Mouse (Mus musculus) inflammation-experienced regulatory T-cells, adult 6 months (primary cell): ENCODE data around the gene Nup62. TPM values are rescaled to one million over a fixed set of nuclear protein-coding genes. Genes with fewer than 3 reads are reported as not detected.
"Not testable (repeated sequence)": the region's sequence is repeated elsewhere in the genome, so short reads cannot be mapped to it uniquely, and the experiment has no call there.

Experiments used
- ATAC-seq: one replicate; pipeline ENCODE4 v1.8.0; 2017
- polyA plus RNA-seq, 3 experiments: library from polyadenylated mRNA; unstranded; fragments of 100-300 nt; shearing (Covaris generic); gene quantifications; one replicate each; pipeline ENCODE4 v1.2.1; 2017

Gene Nup62
- polyA plus RNA-seq, 3 experiments from 2014 or later: 30.8 to 60.2 (median 32.2) TPM

DNA sequence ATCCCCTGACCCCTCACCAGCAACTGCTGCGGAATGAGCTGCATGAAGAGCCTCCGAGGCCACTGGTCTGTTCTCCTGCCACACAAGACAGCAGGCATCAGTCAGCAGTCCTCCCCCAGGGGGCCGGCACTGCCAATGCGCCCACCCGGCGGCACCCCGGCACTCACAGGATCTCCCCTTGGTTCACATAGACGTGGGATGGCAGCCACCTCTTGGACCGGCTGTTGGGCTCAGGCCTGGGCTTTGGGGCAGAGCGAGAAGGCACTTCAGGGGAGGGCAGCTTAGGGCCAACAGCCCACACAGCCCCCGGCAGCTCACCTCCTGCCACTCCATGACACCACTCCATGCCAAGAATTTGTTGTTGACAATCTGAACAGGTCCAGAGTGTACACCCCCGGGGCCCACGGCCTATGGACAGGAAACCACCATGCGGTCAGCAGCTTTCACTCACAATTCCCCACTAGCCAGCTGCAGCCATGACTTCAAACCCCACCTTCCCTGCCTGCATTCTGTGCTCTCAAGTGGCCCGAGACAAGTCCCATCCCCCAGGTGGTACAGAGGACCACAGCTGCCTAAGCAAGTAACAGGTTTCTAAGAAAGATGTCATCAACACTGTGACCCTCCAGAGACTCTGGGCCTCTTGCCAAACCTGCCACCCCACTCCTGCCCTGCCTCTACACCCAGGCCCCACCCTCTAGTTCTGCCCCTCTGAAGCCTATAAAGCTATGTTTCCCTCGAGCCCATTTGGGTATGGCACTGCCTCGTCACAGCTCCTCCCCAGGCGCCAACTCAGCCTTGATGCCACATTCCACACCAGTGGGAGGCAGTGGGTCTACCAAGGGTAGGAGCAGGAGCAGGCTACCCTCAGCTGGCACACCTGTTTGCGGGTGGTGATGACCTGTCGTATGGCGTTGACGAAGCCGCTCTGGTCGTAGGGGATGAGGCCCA lies 49.0 kb downstream of the Nup62 start:
- no peak for ATAC-seq

DNA sequence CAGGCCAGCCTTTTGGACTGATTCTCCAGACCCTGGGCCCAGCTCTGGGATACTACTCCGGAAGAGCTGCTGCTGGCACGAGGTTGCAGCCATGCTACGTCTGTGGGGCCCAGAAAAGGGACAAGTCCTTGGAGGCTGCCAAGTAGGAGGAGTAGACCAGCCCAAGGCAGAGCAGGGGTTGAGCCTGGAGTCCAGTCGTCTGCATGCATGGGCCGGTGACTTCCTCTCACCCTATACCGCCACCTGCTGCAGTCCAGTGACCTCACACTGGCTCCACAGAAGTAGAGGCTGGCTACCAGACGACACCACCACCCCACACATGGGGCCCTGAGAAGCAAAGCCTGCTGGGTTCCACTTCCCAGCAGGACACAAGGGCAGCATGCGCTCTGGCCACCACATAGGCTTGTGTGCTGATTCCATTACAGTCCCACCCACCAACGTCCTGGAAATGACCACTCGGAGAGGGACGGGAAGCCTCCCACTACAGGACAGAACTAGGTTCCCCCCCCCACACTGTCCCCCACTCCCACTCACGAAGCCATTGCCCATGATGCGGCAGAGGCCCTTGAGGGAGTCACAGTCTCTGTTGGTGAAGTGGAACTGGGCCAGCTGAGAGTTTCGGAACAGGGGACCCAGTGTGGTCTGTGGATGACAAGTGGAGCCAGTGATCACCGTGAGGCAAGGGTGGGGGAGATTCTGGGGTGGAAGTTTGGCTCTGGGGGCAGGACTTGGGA lies 50.6 kb downstream of the Nup62 start:
- ATAC-seq: no peak

DNA sequence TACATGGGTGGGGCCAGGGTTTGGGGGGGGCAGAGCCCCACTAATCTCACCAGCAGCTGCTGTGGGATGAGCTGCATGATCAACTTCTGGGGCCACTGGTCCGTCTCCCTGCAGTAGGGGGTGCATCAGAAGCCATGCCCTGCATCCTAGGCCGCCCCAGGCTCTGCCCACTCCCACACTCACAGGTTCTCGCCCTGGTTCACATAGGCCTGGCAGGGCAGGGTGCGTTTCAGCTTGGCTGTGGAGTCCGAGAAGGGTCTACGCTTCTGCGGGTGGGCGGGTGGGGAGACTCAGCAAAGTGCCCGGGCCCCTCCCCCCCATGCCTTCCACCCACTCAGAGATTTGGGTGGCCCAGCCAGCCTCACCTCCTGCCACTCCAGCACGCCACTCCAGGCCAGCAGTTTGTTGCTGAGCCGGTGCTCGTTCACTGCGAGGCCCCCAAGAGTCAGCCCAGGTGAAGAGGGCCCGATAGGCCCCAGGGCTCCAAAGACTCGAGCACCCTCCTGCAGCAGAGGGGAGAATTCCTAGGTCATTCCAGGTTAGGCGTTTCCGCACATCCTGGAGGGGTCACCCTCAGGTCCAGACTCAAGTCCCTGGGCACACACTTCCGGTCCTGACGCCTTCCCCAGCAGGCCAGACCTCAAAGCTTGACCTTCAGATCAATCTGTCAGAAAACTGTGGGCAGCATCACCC lies 51.3 kb downstream of the Nup62 start:
- ATAC-seq: no peak

DNA sequence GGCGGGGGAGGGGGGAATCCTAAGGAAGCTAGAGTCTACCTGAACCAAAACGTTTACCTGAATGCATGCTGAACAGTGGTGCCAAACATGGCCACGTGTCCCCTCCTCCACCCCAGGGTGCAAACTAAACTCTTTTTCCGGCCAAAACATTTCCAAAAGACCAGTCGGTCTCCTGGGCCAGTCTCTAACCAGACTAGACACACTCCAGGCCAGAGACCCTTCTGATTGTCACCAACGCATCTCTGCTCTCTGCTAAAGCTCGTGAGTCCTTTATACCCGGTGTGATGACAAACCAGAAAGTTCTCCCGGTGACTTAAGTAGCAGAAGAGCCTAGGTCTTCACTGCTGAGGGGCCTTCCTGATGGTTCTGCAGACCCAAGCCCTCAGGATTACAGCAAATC lies 51.9 kb downstream of the Nup62 start:
- no peak for ATAC-seq

DNA sequence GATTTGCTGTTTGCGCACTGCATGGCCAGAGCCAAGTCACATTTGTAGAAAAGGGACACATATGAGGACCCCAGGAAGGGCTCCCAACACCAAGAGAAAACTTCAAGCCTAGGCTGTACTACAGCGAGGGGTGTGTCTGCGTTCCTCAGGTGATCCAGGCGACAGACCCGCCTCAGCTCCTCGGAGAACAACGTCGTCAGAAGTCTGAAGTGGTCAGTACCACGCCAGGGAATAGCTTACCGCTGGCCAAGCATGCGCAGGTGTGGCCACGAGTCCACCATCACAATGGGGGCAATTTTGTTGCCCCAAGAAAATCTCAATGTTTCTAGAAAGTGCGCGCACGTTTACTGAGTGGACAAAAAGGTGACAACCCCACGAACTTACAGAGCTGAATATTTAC lies 52.6 kb downstream of the Nup62 start:
- no peak for ATAC-seq

DNA sequence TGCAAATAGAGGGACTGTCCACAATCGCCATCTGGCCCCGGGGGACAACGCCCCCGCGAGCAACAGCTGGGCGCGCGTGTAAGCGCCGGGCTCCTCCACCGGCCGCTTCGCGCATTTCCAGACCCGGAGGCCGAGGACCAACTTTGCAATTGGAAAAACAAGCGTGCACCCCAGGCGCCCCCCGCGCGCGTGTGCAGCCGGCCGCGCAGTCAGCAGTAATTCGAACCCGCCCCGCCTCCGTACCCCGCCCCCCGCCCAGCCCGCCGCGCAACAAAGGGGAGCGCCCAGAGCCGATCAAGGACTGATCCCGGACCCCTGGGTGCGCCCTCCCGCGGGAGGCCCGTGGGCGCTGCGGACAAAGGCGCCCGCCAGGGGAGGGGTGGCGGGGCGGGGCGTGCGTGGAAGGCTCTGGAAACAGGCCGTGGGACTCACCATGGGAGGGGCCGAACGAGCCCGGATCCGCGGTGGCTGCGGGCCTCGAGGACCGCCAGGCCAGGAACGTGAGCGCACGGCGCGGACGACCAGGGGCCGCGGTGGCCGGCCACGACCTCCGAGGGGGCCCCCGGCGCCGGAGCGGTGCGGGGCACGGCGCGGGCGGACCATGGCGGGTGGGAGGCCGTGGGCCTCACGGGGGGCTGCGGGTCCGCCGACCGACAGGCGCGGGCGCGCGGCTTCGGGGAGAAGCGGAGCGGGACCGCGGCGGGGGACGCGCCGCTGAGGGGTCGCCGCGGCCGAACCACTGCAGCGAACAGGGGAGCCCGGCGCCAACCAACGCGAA lies 53.2 kb downstream of the Nup62 start:
- ATAC-seq: no peak

DNA sequence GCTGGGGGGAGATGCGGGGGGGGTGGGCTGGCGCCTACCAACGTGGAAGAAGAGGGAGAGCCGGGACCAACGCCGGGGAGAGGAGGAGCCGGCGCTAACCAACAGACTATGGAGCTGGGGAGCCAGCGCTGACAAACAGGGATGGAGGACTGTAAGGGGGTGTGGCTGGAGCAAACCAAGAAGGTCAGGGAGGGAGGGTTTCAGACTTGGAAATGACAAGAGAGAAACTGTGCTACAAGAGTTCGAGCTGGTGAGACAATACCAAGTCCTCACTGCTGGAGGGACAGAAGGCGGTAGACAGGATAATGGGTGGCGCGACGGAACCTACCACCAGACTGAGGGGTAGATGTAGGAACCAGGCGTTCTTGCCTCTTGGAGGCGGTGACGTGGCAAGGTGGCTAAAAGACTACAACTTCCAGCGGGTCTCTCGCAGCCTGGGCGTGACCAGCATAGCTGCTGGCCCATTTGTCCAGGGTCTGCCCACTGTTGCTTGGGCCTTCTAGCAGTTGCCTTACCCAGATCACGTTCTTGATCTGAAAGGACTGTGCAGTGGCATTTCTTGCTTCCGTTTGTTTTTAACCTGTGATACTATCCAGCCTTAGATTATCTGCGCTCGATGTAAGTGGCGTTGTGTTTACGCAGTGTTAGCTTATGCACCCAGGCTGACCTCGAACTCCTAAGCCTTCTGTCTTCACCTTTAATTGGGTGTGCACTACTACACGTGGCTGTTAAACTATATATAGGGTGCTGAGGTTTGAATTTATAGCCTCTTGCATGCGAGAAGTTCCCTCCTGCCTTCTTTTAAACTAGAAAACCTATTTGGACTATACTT lies 54.0 kb downstream of the Nup62 start, which contains the start of gene Ptov1:
Gene Ptov1, minus strand, starts transcription at position 92 of the 832 bp plus-strand sequence.
- peak; percentile 89 for ATAC-seq

DNA sequence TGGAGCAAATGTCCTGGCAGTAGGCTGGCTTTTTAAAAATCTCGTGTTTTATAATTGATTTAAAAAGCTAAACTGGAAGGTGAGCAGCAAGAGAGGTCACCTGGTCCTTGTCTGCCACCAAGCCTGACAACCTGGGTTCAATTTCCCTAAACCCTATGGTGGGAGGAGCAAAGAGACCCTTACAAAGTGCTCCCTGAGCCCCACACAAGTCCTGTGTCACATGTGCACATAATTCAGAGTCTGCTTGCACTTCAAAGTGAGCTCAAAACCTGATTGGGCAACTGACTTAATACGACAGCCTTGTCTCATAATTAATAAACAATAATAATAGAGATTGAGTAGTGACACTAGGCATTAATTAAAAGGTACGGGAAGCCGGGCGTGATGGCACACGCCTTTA lies 54.7 kb downstream of the Nup62 start:
- no peak for ATAC-seq

DNA sequence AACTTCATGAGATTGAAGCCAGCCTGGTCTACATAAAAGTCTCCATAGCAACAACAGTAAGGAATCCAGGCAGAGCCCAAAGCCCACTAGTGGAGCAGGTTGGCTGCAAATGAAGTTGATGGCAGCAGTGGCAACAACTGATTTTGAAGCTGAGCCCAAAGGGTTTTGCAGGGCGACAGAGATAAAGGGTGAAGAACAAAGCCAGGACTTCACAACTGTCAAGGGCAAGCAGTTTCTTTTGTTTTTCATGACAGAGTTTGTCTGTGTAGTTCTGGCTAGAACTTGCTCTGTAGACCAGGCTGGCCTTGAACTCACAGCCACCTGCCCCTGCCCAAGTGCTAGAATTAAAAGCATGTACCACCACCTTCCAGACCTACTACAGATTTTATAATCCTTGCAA lies 55.3 kb downstream of the Nup62 start:
- no peak for ATAC-seq

DNA sequence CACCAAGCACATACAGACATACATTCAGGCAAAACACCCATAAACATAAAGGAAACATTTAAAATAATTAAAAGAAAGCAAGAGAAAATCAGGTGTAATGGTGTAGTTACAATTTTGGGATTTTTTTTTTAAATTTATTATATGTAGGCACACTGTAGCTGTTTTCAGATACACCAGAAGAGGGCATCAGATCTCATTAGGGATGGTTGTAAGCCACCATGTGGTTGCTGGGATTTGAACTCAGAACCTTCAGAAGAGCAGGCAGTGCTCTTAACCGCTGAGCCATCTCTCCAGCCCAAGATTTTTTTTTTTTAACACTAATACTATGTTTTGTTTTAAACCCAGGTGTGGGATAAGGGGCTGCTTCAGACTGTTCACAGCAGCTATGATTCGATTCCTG lies 55.9 kb downstream of the Nup62 start:
- ATAC-seq: not testable (repeated sequence)

DNA sequence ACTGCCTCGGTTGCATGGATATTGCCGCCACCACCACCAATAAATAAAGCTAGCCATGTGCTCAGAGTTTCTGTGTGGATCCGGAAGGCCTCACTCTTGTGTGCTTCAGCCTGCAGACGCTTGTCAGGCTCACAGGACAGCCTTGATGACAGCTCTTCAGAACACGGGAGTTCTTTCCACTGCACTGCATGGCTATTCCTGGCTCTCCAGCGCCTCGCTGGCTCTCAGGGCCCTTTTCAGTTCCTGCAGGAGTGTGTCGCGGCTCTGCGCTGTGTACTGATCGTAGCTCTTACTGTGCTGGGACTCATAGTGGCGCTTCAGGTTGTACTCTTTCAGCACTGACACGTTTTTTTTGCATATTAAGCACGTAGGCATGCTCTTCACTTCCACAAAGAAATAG lies 61.9 kb downstream of the Nup62 start:
- ATAC-seq: no peak

Other genes starting within 250 kb of the Nup62 start
- gene Napsa, start 243.7 kb upstream of the Nup62 start, polyA plus RNA-seq: 1 to 10 TPM; 1.3 to 7.7 (median 3.2) TPM
- not detected for gene Kcnc3, start 225.4 kb upstream of the Nup62 start, polyA plus RNA-seq
- not detected for gene Myh14, start 145.2 kb upstream of the Nup62 start, polyA plus RNA-seq
- gene Izumo2, start 107.3 kb upstream of the Nup62 start, polyA plus RNA-seq: not detected
- 10 to 100 TPM; 66.6 to 71.2 (median 69.7) TPM for gene Vrk3, start 67.7 kb upstream of the Nup62 start, polyA plus RNA-seq
- gene Zfp473, start 65.0 kb upstream of the Nup62 start, polyA plus RNA-seq: 1 to 10 TPM in 1 of 3 experiments, under 1 TPM in 2; 0.16 to 2.1 (median 0.93) TPM
- 1 to 10 TPM; 1.9 to 4.2 (median 2.1) TPM for gene Il4i1, start 299 bp downstream of the Nup62 start, polyA plus RNA-seq
- under 1 TPM in 1 of 3 experiments, not detected in 2; 0.41 TPM for gene Atf5, start 570 bp downstream of the Nup62 start, polyA plus RNA-seq
- 1 to 10 TPM; 1.1 to 4.5 (median 3.7) TPM for gene Akt1s1, start 32.9 kb downstream of the Nup62 start, polyA plus RNA-seq
- gene Tbc1d17, start 33.0 kb downstream of the Nup62 start, polyA plus RNA-seq: 10 to 100 TPM; 43.9 to 66.0 (median 60.6) TPM
- 10 to 100 TPM; 43.2 to 49.7 (median 46.8) TPM for gene Pnkp, start 41.1 kb downstream of the Nup62 start, polyA plus RNA-seq
- gene Ptov1, start 53.7 kb downstream of the Nup62 start, polyA plus RNA-seq: 1 to 10 TPM; 1.9 to 5.6 (median 3.2) TPM
- gene Med25, start 76.6 kb downstream of the Nup62 start, polyA plus RNA-seq: 10 to 100 TPM in 2 of 3 experiments, 1 to 10 TPM in 1; 7.1 to 14.1 (median 11.1) TPM
- 10 to 100 TPM in 2 of 3 experiments, 1 to 10 TPM in 1; 8.0 to 15.3 (median 11.0) TPM for gene Fuz, start 80.0 kb downstream of the Nup62 start, polyA plus RNA-seq
- 10 to 100 TPM in 1 of 3 experiments, 1 to 10 TPM in 2; 6.1 to 12.1 (median 7.1) TPM for gene Ap2a1, start 113.4 kb downstream of the Nup62 start, polyA plus RNA-seq
- not detected for gene Tsks, start 127.1 kb downstream of the Nup62 start, polyA plus RNA-seq
- 1 to 10 TPM in 2 of 3 experiments, under 1 TPM in 1; 0.23 to 1.9 (median 1.5) TPM for gene Cpt1c, start 158.8 kb downstream of the Nup62 start, polyA plus RNA-seq
- gene Prmt1, start 170.5 kb downstream of the Nup62 start, polyA plus RNA-seq: 10 to 100 TPM; 37.3 to 84.6 (median 70.6) TPM
- gene Irf3, start 181.6 kb downstream of the Nup62 start, polyA plus RNA-seq: 100 to 1,000 TPM in 2 of 3 experiments, 10 to 100 TPM in 1; 83.6 to 119 (median 115) TPM
- 10 to 100 TPM; 21.0 to 29.3 (median 26.6) TPM for gene Bcl2l12, start 182.6 kb downstream of the Nup62 start, polyA plus RNA-seq
- 1 to 10 TPM; 7.4 to 8.9 (median 8.7) TPM for gene Scaf1, start 200.3 kb downstream of the Nup62 start, polyA plus RNA-seq
- gene Rras, start 201.9 kb downstream of the Nup62 start, polyA plus RNA-seq: 1 to 10 TPM; 3.2 to 6.5 (median 5.1) TPM
- gene Prr12, start 236.8 kb downstream of the Nup62 start, polyA plus RNA-seq: 10 to 100 TPM in 1 of 3 experiments, 1 to 10 TPM in 2; 5.0 to 12.9 (median 9.8) TPM
- 100 to 1,000 TPM; 129 to 164 (median 158) TPM for gene Nosip, start 246.3 kb downstream of the Nup62 start, polyA plus RNA-seq
- 1 to 10 TPM; 2.0 to 2.3 (median 2.1) TPM for gene Prrg2, start 246.6 kb downstream of the Nup62 start, polyA plus RNA-seq